Mouse (Mus musculus) skeletal muscle tissue, adult 2 months (tissue): ENCODE results near the gene Klra3.
"Not testable (repeated sequence)": the region's sequence is repeated elsewhere in the genome, so short reads cannot be mapped to it uniquely, and the experiment has no call there.

Experiments
- DNase-seq: peaks from one replicate; pipeline ENCODE4 v3.0.0-alpha.2; 2012; ENCODE audit warnings: low read depth, low spot score

The Klra3 gene

GRCm38 (mm10) chr6:130337411-130337810 is at the start of gene Klra3:
Gene Klra3, minus strand, starts transcription at chr6:130337574.
- no peak for DNase-seq

GRCm38 (mm10) chr6:130386750-130387149 is 49.4 kb upstream of the Klra3 start, which contains the start of gene Klra1:
Gene Klra1, minus strand, starts transcription at chr6:130386874.
- DNase-seq, result no peak

GRCm38 (mm10) chr6:130385803-130386202 is 48.4 kb upstream of the Klra3 start:
- DNase-seq, result no peak

GRCm38 (mm10) chr6:130382375-130382774 is 45.0 kb upstream of the Klra3 start:
- no peak for DNase-seq

GRCm38 (mm10) chr6:130345381-130345780 is 8.0 kb upstream of the Klra3 start:
- not testable (repeated sequence) for DNase-seq

- not testable (repeated sequence) for DNase-seq
These were observed 4.6 kb upstream of the Klra3 start for GRCm38 (mm10) chr6:130341973-130342372.

GRCm38 (mm10) chr6:130287984-130288649 is 49.3 kb downstream of the Klra3 start:
- no peak for DNase-seq

GRCm38 (mm10) chr6:130281828-130282227 is 55.5 kb downstream of the Klra3 start, which contains the start of gene Klra10:
Gene Klra10, minus strand, starts transcription at chr6:130281928.
- DNase-seq, result not testable (repeated sequence)
